Mouse (Mus musculus): ENCODE data around the gene Angptl2.

The Angptl2 gene

DNA sequence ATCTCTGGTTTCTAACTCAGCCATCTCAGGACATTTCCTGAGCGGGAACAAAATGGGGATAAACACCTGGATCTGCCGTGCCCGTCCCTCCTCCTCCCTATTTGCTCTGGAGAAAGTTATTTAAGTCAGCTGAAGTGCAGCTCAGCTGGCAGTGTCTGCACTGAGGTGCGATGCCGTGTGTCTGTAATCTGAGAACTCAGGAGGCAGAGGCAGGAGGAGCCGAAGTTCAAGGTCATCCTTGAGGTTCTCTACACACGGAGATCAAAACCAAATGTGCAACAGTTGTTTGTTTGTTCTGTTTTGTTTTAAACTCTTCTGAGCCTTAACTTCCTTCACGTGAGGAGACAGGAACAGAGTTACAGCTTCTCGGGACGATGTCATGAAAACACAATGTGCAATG lies 14.8 kb downstream of the Angptl2 start:
- DNase-seq (ENCODE audit: low spot score in 2 of 2): no peak

DNA sequence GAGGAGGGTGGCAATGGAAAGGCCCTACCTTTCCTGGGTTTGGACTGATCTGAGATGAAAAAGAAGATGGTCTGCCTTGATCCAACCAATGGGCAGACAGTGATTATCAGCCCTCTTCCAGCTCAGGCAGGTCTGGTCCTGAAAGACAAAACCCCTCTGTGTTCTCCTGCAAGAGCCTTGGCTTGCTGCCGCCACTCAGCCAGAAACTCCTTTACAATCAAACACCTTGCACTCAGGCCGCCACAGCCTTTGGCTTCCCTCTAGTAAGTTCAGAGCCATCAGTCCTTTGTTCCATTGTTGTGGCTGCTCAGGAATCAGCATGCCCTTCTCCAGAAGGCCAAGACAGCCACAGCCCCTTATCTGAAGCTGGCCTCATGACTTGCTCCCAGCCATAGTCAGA lies 15.9 kb downstream of the Angptl2 start:
- DNase-seq (ENCODE audit: low spot score in 2 of 2): no peak

DNA sequence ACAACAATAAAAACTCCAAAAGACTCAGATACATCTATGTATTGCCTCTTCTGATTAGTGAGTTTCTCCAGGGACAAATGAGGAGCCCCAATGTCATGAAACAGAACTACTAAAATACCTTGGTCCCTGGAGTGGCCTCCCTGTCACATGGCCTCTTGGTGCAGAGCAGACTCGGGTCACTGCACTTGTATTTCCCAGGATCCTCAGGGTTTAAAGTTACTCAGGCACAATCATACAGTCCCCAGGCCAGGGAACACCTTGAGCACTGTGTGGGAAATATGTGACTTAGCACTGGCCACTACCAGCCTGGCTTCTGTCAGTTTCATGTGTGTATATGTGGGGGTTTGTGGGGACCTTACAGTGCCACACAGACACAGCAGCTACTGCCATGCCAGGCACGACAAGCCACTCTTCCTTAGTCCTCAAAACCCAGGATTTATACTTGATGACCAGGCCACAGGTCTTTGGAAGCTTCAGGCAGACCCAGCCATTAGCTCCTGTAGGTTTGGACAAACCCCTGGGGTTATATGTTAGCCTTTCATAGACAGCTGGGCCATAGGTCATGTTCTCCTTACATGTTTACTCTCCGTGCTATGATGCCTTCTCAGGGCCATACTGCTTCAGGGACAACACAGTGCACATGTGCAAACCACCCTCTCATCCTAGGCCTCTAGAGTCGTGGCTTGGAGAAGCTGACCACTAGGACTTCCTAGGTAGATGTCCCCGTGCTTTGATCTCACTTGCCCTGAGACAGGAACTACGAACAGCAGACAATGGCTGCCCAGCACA lies 17.1 kb downstream of the Angptl2 start:
- no peak for DNase-seq (ENCODE audit: low spot score in 2 of 2)

DNA sequence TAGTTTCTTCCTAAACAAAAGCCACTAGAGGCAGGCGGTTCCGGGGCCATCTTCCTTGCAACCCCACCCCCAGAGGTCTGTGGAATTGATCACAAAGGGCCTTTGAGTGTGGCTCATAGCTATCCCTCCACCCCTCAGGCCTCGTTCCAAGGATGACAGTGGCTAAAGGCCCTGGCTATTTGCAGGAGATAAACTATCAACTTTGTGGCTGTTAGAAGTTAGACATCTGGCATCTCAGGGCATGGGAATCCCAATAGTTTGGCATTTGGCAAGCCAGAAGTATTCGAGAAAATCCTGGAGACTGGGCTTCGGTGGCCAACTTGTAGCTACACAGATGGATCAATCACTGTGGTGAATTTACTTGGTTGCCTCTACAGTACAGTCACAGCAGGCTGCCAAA lies 18.0 kb downstream of the Angptl2 start:
- DNase-seq (ENCODE audit: low spot score in 2 of 2): no peak

DNA sequence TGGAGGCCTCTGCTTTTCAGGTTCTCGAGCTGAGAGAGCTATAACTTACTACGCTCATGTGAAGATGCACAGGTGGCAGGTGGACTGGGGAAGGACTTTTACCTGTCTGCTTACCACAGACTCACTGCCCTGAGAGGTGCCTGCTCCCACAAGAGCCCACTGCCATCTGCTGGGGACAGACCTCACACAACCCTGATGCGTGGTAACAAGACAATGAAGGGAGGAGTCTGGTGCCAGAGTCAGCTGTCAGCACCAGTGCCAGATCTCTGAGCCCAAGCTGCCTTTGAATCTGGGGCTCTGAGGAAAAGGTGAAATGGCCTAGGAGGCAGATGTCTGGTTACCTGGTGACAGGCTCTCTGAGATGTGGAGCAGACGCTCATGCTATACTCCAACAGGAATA lies 19.0 kb downstream of the Angptl2 start:
- DNase-seq (ENCODE audit: low spot score in 2 of 2): no peak

DNA sequence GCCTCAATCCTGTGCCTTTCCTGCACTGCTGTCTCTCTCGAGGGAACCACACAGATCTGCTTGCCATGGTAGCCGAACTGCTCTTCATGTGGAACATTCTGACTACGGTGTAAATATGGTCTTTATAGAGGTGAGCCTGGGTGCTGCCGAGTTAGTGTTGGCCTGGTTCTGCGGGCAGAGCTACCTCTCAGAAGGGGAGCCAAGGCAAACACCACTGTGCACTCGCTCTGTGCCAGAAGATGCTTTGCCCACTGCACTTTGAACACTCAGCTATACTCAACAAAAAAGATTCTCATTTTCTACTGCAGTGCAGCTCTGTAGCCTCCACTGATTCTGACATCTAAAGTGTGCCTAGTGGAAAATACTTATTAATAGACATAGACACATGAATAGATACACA lies 21.7 kb downstream of the Angptl2 start:
- no peak for DNase-seq (ENCODE audit: low spot score in 2 of 2)

DNA sequence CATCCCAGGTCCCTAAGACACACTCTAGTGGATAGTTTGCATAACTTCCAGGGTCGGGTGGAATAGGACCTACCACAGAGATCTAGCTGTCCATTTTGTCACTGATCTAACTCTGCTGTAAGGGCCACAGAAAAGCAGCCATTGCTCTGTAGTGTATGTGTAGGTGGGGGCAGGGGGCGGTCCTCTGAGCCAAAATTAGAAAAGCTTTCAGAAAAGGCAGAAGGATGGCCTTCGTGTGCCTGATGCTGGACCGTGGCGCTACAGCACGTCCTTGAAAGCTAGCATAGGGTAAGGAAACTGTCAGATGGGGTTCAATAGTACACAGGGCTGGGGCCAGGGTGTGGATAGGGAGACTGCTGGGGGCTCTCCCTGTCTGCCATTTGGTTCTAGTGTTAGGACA lies 29.0 kb downstream of the Angptl2 start:
- no peak for DNase-seq (ENCODE audit: low spot score in 2 of 2)

DNA sequence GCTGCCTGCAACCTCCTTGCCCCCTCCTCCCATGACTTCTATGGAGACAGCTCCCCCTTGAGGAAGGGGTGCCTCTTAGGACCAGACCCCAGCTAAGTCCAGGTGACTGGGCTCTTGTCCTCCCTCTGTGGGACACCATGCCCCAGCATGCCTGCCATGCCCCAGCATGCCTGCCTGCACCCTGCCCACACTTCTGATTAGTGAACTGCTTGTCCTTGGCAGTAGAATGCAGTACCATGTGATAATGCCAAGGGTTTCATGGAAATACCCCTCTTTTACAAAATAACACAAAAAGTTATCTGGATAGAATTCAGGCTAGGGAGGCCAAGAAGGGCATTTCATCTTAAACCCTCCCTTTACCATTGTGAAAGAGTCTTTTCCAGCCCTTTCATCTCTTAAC lies 29.5 kb downstream of the Angptl2 start:
- DNase-seq (ENCODE audit: low spot score in 2 of 2): no peak

DNA sequence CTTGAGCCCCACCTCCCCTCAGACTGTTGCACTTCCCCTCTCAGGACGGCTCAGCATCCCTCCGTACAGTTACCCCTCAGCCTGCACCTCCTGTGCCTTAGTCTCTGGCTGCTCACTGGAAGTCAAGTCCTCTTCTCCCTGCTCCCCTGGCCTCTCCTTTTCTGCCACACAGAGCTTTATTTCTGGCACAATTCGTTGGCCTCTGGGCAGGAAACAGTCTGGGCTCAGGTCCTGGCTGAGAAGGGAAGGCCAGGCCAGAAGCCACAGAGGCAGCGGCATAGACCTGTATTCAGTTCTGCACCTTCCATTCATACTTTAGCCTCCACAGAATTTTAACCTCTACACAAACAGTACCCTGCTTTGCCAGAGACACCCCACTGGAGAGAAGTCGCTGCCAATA lies 31.0 kb downstream of the Angptl2 start:
- no peak for DNase-seq (ENCODE audit: low spot score in 2 of 2)

DNA sequence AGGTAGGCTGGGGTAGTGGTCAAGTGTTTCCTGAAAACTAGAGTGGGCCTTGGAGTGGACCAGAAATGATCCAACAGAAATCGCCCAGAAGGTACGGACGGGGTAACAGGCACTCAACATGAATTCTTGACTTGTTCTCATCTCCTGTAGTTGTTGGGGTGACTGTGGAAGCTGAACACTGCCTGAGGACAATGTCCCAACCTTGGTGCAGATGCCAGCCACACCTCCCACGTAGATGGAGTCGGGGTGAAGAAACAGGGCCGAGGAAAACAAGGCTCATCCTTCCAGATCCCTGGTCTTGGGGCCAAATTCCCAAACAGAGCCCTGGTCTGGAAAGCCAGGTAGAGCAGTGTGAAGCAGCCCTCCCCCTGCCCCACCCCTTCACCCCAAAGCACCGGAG lies 32.7 kb downstream of the Angptl2 start:
- no peak for DNase-seq (ENCODE audit: low spot score in 2 of 2)

DNA sequence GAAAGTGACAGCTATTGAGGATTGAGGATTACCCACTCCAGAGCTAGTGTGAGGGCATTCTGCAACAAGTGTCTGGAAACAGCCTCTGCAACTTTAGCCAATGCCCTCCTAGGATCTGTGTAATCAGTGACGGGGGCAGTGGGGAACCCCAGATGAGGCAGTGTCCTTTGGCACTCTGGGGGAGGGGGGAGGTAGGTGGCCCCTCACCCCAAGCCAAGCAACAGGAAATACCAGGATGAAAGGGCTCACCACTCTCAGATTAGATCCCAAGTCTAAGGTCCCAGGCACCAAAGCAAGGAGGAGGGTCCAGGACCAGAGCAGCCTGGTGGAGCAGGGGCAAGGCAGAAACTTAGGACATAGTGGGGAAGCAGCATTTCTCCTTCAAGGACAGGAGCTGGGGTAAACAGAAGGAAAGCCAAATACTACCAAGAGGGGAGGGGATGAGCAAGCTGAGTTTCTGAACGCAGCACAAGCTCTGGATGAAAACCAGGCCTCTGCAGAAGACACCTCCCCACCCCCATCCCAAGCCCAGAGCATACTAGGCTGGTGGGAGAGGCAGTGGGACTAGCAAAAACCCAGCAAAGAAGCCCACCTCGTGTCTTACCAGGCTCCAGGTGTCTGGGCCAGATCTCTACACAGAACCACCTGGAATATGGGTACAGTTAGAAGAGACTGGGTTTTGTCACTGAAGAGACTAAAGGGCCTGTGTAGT lies 34.2 kb downstream of the Angptl2 start:
- DNase-seq (ENCODE audit: low spot score in 2 of 2): no peak

DNA sequence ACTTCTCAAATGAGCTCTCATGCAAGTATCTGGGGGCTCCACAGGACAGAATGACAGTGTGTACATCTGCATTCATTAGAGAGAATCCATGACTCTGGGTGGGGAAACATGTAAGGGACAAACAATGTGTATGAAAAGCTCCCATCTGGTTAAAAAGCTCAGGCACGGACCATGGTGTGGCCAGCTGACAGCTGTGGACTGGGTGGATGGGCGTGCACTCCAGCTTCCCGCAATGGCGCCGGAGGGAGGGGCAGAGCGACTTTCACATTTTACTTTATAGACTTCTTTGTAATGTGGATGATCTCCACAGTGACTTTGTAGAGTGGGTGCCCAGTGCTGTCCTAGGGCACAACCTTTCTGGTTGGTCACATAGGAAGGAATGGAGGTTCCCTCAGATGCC lies 36.9 kb downstream of the Angptl2 start:
- no peak for DNase-seq (ENCODE audit: low spot score in 2 of 2)

DNA sequence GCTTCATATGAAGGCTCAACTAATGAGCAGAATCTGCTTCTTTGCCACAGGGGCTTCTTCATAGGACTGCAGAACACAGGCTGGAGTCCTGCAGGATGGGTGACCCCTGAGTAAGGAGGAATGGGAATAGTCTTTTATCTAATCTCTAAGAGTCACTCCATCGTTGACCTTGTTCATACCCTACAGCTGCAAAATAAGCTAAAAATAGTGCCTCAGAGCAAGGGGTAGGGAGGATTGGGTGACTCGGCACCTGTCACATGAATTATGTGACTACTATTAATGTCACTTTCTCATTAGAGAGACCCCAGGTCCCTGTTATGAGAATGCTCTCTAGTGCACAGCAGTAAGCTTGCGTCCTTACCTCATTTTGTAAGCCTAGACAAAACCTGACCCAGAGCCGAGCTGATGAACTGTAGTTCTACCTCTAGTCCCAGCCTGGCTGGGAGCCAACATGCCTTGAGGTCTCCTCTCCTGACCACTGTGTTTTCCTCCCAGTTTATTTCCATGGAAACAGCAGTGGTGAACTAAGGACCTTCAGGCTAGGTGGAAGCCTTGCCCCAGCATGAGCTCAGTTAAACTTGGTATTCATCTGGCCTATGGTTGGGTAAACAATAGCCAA lies 37.8 kb downstream of the Angptl2 start:
- DNase-seq (ENCODE audit: low spot score in 2 of 2): no peak

DNA sequence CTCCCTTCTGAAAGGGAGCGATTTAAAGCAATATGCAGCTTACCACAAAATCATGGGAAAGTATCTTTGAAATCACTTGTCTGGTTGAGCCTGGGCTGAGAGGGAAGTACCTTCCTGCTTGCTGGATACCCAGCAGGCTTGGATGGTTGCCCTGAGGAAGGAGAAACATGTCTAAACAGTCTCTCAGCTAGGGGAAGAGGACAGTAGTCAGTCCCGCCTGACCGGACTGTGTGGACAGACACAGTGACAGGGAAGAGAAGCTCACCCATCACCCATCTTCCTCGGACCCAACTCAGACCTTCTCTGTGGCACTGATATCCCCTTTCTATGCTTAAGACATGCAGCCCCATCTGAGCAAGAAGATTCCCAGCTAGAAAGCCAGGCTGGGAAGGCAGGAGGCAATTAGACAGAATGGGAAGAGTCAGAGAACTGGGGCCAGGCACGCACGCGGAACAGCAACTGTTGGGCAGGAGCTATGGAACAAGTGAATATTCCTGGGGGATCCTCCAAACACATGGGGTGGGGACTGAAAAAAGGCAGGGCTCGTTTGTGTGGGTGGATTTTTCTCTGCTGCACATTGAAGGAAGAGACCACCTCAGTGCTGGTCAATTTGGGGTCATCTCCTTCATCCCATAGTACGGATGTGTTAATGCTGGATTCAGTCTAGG lies 38.6 kb downstream of the Angptl2 start:
- no peak for DNase-seq (ENCODE audit: low spot score in 2 of 2)

DNA sequence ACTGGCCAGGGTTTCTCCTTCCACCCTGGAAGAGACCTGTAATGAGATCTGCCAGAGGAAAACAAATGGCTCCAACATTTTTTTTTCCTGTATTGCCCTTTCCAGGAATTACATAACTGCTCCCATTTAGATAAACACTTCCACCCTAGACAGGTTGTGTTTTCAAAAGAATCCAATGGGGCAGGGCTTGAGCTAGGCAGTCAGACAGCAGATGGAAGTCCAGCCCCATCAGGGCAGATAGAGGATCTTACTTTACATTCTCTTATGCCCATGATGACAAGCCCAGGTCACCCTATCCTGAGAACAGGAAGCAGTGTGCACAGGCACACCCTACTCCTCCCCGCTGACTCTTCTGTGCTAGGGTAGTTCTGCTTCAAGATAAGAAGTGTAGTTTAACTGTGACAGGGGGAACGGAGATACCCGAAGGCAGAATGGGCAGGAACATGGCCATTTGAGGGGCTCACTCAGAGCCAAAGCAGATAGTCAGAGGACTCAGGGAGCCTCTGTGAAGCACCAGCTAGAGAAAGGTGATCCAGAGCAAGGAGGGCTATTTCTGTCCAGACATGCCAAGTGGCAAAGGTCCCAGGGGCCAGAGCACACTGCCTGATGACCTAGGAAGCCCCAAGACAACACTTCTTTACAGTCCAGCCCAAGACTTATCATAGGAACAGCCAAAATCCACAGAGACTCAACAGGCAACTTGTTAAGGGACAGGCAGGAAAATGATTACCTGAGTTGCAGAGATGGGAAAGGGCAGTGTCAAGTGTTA lies 41.1 kb downstream of the Angptl2 start:
- no peak for DNase-seq (ENCODE audit: low spot score in 2 of 2)

DNA sequence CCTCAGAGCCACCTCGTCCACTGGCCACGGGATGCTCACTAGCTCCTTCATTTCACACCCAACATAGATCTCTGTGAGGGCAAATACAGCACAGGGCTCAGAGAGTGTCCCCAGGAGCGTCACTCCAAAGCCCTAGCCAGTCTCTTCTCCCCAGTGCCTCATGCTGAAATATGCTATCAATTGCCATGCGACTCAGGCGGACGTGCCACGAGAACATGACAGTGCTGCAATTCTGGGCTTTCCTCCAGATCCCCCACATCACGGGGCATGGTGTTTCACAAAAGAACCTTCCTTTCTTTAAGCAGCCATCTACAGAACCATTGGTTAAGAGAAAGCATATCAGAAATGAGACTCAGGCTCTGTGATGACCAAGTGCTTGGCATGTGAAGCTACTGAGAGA lies 44.9 kb downstream of the Angptl2 start:
- DNase-seq (ENCODE audit: low spot score in 2 of 2): no peak

DNA sequence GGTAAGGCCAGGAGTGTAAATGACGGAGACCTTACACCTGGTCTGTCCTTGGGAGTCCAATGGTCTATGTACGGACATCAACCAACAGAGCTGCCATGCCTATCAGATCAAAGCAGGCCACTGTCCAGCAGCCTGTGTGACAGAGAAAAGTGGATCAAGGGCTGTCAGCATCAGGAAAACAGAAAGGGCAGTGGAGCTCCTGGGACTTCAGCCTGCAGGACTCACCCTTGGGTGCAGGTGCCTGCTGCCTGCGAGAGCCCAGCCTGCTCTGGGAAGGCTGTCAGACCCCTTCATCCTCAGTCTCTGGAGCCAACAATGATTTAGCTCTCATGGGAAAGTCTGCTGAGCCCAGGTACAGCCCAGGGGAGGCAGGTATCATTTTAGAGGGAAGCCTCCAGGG lies 45.6 kb downstream of the Angptl2 start:
- no peak for DNase-seq (ENCODE audit: low spot score in 2 of 2)

DNA sequence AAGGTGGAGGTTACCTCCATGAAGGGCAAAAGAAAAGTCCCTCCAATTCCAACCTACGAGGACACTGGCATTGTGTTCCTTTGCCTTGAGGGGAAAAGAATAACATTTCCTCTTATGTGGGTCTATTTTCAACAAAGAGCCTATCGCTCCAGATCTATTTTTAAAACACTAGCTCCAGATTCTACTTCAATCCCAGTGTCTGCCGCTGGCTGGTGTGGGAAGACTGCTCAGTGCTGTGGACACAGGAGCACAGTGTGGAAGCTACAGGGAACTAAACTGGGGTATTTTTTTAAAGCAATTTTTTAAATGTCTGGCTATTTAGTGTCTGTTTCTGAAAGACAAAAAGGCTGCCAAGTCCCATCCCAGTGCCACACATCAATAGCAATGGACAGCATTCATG lies 49.9 kb downstream of the Angptl2 start:
- no peak for DNase-seq (ENCODE audit: low spot score in 2 of 2)

DNA sequence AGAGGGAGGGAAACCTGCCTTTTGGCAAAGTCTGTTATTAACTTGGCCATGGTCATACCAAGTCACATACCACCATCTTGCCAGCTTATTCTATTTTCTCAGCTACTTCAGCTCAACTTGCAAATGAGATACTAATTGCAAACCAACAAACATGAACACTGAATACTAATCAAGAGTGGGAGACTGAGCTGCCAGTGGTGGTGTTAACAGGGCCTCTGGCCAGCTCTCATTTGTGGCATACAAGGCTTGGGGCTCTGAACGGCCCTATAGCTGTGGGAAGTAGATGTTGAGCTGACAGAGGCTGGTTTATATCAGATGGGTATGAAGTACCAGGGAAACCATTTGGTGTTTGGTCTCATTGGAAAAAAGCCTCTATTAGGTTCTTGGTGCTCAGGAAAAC lies 51.2 kb downstream of the Angptl2 start:
- no peak for DNase-seq (ENCODE audit: low spot score in 2 of 2)

DNA sequence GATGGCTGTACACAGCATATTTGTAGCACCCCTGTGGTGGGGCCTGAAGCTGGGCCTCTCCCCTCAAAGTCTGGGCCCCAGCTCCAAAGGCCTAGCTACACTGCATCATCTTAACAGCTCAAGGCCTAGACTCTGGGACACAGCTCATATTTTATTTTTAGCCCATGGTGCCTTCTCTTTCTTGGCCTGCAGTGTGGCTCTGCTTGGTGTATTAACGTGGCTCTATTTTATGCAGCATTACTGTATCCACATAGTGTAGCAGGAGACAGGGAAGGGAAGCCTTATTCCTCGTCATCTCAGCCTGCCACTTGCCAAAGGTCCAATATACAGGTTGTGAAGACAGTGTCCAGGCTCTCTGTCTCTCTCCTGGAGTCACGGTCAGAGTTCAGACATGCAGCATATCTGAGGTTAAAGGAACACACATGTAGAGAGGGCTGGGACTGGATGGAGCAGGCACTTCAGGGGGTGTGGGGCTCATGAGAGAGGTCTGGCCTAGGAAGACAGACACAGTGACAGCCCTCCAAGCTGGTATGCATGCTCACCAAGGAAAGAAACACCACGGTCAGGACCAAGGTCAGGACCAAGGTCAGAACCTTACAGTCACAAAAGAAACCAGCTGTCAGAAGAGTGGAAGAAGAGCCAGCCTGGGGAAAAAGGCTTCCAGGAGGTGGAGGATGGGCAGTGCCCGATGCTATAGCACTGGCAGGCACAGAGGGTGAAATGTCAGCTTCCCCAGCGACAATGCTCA lies 52.7 kb downstream of the Angptl2 start:
- DNase-seq (ENCODE audit: low spot score in 2 of 2): no peak

DNA sequence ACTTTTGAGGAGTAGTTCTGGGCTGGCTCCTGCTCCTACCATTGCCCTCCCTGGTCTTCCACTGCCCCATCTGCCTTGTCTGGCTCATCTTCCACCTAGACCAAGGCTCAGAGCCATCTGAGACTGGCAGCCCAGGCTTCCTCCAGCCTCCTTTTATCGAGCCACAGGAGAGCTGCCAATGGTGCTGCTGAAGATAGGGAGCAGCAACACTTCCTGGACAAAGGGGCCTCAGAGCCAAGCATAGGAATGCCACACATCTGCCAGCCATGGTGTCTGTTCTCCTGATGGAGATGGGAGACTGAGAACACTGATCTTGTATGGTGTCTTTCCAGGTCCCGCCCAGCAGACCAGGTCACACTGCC lies 53.2 kb downstream of the Angptl2 start:
- no peak for DNase-seq (ENCODE audit: low spot score in 2 of 2)
